Mouse (Mus musculus): ENCODE measurements around the gene Gimap4. TPM values are rescaled to one million over a fixed set of nuclear protein-coding genes. Genes with fewer than 3 reads are reported as not detected.
A peak's percentile ranks its signal among the peaks of the same experiment; 100 is the strongest.

Gimap4 gene
- polyA plus RNA-seq, 1 experiment from 2014 or later = 15.9 TPM

DNA sequence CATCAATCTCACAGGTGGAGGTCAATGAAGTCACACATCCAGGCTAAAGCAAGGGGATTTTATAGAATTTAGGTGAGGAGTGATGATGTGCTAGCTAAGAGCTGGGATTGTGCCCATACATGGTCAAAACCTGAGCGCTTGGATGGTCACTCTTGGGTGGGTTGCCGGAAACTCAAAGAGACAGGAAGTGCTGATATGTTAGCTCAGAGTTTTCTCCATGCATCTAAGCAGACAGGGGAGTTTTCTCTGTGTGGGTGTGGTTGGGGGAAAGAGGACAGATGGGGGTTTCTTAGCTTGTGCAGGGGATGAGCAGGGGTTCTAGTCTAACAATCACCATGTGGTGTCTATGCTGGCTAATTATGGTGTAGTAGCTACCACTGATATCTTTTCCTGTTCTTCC is 5.0 kb downstream of the Gimap4 start:
- no peak overlapping the region for H3K27ac ChIP-seq
- H3K36me3 ChIP-seq = no peaks in the 10 kb centered on the region
- H3K4me1 ChIP-seq = 0 out of 2 replicates have a peak, but pooled peaks cover 11% of the 10 kb centered on the region
- 38% methylated on average over 2 of the region's 2 CpGs for WGBS (ENCODE audit: insufficient replicate concordance)
- no peak for ATAC-seq
- H3K27me3 ChIP-seq (replicated peaks) = no peaks in the 10 kb centered on the region
- H3K4me3 ChIP-seq = no peak overlapping the region
- H3K4me2 ChIP-seq = no peak overlapping the region
- no peaks in the 10 kb centered on the region for H3K9me3 ChIP-seq (replicated peaks)
- H3K9ac ChIP-seq = no peak overlapping the region

DNA sequence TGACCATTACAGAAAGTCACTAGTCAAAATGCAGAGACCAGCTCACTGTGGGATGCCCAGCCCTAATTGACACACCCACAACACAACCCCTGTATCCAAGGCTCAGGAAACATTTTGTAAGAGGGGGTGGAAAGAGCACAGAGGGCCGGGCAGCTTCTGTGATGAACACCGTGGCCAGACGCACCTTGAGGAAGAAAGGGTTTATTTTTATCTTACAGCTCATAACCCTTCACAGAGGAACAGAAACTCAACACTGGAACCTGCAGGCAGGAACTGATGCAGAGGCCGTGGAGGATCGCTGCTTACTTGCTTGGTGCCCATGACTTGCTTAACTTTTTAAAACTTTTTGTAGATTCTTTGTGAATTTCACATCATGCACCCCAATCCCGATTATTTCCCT is 8.6 kb downstream of the Gimap4 start:
- Histone ChIP-seq H3K36me3 (no peaks in the 10 kb centered on the region), H3K9me3 (replicated peaks) (no peaks in the 10 kb centered on the region), H3K4me1 (no peaks in the 10 kb centered on the region), H3K9ac (no peak overlapping the region), H3K4me2 (no peak overlapping the region), H3K27ac (no peak overlapping the region), H3K27me3 (replicated peaks) (no peaks in the 10 kb centered on the region), H3K4me3 (no peak overlapping the region)
- WGBS (ENCODE audit: insufficient replicate concordance) = 61% methylated on average over 6 of the region's 6 CpGs
- no peak for ATAC-seq

DNA sequence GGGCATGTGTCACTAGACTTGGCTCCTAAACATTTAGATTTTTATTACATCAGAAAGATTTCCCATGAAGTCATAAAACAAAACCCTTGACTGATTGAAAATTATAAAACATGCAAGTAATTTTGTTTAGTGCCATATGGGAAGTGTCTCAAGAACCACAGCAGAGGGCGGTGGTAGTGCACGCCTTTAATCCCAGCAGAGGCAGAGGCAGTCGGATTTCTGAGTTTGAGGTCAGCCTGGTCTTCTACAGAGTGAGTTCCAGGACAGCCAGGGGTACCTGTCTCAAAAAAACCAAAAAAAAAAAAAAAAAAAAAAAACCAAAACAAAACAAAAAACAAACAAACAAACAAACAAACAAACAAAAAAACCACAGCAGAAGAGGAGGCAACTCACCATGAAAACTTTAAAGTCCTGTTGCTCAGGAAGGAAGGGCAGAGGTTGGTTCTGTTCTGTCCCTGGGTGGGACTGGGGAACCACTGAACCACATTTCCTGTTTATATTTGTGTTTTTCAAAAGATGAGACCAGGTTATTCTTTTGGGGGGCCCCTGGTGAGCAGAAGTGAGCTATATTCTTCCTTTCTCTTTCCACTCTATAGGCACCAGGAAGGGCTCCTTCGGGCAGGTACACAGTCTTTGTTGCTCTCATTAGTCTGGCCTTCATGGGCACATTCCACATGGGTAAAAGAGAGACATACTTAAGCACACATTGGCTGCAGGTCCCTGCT is 12.6 kb downstream of the Gimap4 start:
- Histone ChIP-seq H3K36me3 (no peaks in the 10 kb centered on the region), H3K4me1 (no peaks in the 10 kb centered on the region; the same call in 1 of the 2 replicates), H3K9ac (no peak overlapping the region), H3K4me2 (no peak overlapping the region), H3K4me3 (no peak overlapping the region), H3K27me3 (replicated peaks) (no peaks in the 10 kb centered on the region), H3K9me3 (replicated peaks) (no peaks in the 10 kb centered on the region), H3K27ac (no peak overlapping the region)
- WGBS (ENCODE audit: insufficient replicate concordance) = 67% methylated on average over 4 of the region's 4 CpGs
- no peak for ATAC-seq

DNA sequence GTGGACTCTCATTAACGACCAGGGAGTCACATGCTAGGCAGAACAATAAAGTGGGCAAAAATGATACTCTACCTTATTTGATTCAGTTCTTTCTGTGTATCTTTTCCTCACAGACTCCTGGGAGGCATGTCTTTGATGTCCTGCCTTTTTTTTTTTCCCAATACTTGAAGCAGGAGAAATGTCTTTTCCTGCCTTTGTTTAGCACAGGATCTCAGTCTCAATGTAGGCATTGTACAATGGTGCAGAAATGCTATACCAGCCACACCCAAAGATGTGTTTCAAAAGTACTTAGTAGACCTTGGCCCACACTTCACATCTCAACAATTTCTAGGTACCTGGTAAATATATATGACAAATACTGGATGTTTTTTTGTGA is 13.2 kb downstream of the Gimap4 start:
- no peak overlapping the region for H3K4me2 ChIP-seq
- no peaks in the 10 kb centered on the region for H3K36me3 ChIP-seq
- 19% methylated on average over 1 of the region's 1 CpGs for WGBS (ENCODE audit: insufficient replicate concordance)
- H3K27me3 ChIP-seq (replicated peaks) = no peaks in the 10 kb centered on the region
- H3K4me1 ChIP-seq = no peaks in the 10 kb centered on the region; the same call in 1 of the 2 replicates
- no peaks in the 10 kb centered on the region for H3K9me3 ChIP-seq (replicated peaks)
- no peak for ATAC-seq
- no peak overlapping the region for H3K9ac ChIP-seq
- no peak overlapping the region for H3K4me3 ChIP-seq
- no peak overlapping the region for H3K27ac ChIP-seq

DNA sequence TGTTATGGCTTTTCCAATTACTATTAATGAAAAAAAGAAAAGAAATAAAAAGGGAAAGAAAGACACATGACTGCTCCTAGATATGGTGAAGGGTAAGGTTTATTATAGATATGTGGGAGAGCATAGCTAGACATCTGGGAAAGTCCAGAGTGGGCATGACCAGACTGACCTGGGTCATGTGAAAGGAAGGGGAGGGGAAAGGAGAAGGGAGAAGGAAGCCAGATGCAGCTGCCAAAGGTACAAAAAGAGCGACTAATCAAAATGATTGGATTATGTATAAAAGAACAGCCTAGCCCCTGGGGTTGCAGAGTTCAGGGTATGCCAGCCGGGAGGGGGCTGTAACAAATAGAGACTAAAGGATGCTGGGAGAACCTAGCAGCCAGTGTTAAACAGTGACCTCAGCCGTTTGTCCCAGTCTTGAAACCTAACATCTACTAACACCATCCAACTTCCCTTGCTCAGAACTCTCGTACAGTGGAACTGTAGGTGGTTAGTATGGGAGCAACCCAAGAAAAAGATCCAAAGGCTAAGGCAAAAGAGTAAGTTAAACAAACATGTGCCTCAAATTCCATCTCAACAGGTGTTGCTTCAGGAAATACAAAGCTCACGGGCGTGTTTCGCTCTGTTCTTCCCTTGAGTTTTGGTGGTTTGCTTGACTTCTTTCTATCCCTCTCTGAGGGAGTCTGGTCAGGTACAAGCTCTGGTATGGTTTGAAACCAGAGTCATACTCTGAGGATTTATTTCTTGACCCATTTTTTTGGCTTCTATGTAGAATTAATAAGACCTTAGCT is 13.9 kb downstream of the Gimap4 start:
- Histone ChIP-seq H3K4me2 (no peak overlapping the region), H3K36me3 (no peaks in the 10 kb centered on the region), H3K9ac (no peak overlapping the region), H3K4me1 (no peaks in the 10 kb centered on the region; the same call in 1 of the 2 replicates), H3K27ac (no peak overlapping the region), H3K27me3 (replicated peaks) (no peaks in the 10 kb centered on the region), H3K4me3 (no peak overlapping the region), H3K9me3 (replicated peaks) (no peaks in the 10 kb centered on the region)
- WGBS (ENCODE audit: insufficient replicate concordance) = 55% methylated on average over 7 of the region's 7 CpGs
- no peak for ATAC-seq

DNA sequence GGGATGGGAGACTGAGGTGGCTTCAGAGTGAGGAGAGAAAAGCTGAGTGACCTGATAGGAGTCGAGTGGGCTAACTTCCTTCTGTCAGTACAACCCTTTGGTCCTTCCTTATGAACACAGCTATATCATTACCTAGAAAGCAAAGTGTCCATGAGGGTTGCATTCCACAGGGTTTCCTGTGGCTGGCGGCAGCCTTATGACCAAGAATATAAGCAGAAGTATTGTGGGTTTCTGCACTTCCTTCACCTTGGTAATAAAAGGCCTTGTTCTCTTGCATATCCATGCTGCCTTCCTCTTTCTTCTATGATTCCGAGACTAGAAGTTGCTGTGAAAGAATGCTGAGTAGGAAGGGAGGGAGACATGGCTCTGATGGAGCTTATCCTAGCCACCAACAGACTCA is 14.5 kb downstream of the Gimap4 start:
- Histone ChIP-seq H3K4me3 (no peak overlapping the region), H3K9me3 (replicated peaks) (no peaks in the 10 kb centered on the region), H3K27ac (no peak overlapping the region), H3K9ac (no peak overlapping the region), H3K4me2 (no peak overlapping the region), H3K36me3 (no peaks in the 10 kb centered on the region), H3K4me1 (no peaks in the 10 kb centered on the region; the same call in 1 of the 2 replicates), H3K27me3 (replicated peaks) (no peaks in the 10 kb centered on the region)
- 15% methylated on average over 3 of the region's 3 CpGs for WGBS (ENCODE audit: insufficient replicate concordance)
- ATAC-seq = no peak

DNA sequence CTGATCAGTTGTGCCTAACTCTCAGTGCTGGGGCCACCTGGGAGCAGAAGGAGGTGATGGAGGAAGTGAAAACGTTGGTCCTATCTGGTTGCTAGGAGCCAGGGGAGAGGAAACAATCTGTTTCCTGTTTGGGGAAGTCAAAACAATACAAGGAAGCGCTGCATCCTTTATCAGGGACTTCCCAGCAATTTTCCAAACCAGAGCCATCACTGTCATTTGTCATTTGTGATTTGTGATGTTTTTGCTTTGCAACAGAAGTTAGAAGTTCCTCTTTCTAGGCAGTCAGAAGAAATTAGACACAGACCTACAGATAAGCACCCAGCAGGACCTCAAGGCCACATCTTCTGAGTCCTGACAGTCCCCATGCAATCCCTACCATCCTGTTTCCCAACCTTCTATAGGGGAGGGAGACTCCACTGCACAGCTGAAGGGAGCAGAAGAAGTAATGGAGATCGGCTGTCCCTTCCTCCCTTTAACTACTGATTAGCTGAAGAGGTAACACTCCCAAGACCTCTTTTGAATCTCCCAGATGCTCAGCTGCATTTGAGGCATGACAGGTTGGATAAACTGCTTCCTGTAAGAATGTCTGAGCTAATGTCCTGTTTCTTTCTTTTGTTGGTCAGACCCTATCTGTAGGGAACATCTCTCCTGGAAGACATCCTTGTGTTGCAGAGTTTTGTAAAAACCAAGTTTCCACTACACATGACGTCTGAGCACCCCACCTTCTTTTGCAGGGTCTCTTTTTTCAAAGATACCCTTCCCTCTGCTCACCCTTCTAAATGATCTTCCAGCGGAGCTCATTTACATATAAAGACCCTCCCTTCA is 16.1 kb downstream of the Gimap4 start:
- H3K27ac ChIP-seq = no peak overlapping the region
- H3K4me1 ChIP-seq = no peaks in the 10 kb centered on the region; the same call in 1 of the 2 replicates
- ATAC-seq = peak; percentile 27; the same call in 1 of the 2 replicates
- no peaks in the 10 kb centered on the region for H3K27me3 ChIP-seq (replicated peaks)
- no peaks in the 10 kb centered on the region for H3K36me3 ChIP-seq
- WGBS (ENCODE audit: insufficient replicate concordance) = 12% methylated on average over 5 of the region's 5 CpGs
- no peaks in the 10 kb centered on the region for H3K9me3 ChIP-seq (replicated peaks)
- H3K9ac ChIP-seq = no peak overlapping the region
- no peak overlapping the region for H3K4me2 ChIP-seq
- H3K4me3 ChIP-seq = no peak overlapping the region

DNA sequence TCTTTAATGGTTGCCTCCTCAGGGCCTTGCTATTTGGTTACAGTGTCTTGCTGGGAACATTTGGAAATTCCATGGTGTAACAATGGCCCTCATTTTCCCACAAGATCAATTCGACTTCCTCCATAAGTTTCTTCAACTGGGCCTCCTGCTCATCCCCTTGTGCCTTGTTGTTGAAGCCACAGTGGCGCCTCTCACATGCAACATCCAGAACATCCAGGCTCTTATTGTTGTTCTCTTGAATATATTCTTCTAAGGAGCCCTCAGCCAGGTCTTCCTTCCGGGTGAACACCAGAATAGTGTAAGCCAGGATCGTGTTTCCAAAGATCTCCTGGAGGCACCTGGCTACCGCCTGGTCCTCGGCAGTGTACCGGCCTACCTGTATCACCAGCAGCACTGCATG is 17.8 kb downstream of the Gimap4 start:
- Histone ChIP-seq H3K9ac (no peak overlapping the region), H3K27me3 (replicated peaks) (no peaks in the 10 kb centered on the region), H3K4me2 (no peak overlapping the region), H3K4me3 (no peak overlapping the region), H3K4me1 (no peaks in the 10 kb centered on the region; the same call in 1 of the 2 replicates), H3K9me3 (replicated peaks) (no peaks in the 10 kb centered on the region), H3K27ac (no peak overlapping the region), H3K36me3 (no peaks in the 10 kb centered on the region)
- 67% methylated on average over 7 of the region's 7 CpGs for whole genome bisulfite sequencing (ENCODE audit: insufficient replicate concordance)
- ATAC-seq = no peak

DNA sequence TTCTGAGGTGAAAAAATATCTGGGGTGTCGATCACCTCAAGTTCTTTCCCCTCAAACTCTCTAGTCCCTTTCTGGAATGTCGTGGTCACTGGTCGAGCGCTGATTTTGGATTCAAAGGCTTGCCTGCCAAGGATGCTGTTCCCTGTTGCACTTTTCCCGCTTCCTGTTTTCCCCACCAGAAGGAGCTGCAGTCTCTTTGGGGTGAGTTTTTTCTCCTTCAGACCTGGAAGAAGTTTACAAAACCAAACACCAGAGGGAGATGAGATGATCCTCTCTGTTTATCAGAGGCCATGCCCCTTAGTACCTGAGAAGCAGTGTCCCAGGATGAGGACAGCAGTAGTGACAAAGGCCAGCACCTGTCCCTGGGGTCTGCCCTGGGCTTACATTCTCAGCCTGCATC is 18.3 kb downstream of the Gimap4 start:
- Histone ChIP-seq H3K4me1 (no peaks in the 10 kb centered on the region; the same call in 1 of the 2 replicates), H3K4me3 (no peak overlapping the region), H3K27me3 (replicated peaks) (no peaks in the 10 kb centered on the region), H3K36me3 (no peaks in the 10 kb centered on the region), H3K9ac (no peak overlapping the region), H3K27ac (no peak overlapping the region), H3K4me2 (no peak overlapping the region), H3K9me3 (replicated peaks) (no peaks in the 10 kb centered on the region)
- 64% methylated on average over 5 of the region's 5 CpGs for WGBS (ENCODE audit: insufficient replicate concordance)
- ATAC-seq = no peak

DNA sequence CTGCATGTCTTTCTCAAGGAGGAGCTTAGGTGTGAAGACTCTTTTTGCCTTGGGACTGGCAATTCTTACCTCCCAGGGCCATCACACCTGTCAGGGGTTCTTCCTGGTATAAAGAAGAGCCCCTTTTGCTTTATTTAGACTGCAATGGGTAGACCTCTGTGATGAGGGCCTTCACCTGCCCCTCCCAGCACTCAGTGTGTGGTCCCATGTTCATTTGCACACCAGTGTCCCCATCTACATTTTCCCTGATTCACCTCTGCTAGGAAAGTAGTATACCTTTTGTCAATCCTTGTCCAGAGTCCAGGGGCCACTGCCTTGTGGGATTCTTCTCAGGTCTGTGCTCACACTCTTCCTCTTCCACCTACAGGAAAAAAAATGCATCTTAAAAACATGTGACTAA is 19.8 kb downstream of the Gimap4 start:
- Histone ChIP-seq H3K4me2 (no peak overlapping the region), H3K9me3 (replicated peaks) (no peaks in the 10 kb centered on the region), H3K27ac (no peak overlapping the region), H3K36me3 (no peaks in the 10 kb centered on the region), H3K4me1 (no peaks in the 10 kb centered on the region), H3K4me3 (no peak overlapping the region), H3K27me3 (replicated peaks) (no peaks in the 10 kb centered on the region), H3K9ac (no peak overlapping the region)
- ATAC-seq = no peak

DNA sequence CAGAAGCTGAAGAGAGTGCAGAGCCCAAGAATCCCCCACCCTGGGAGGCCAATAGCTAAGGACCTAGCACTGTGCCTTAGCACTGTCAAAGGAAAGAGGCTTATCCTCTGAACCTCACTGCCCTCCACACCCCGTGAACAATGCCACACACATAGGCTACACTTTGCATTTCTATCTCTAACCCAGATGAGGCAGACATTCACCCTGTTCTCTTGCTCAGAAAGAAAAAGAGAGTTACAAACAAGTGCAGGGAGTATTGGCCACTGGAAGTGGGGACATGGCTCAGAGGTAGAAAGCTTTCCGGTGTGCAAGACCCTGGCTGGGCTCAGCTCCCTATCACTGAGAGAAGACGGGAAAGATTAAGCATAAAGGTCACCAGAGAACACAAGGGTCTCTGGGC is 21.8 kb downstream of the Gimap4 start:
- Histone ChIP-seq H3K9me3 (replicated peaks) (no peaks in the 10 kb centered on the region), H3K9ac (no peak overlapping the region), H3K36me3 (no peaks in the 10 kb centered on the region), H3K27me3 (replicated peaks) (no peaks in the 10 kb centered on the region), H3K4me3 (peak overlapping the region; percentile 14; the same call in 1 of the 2 replicates), H3K4me1 (no peaks in the 10 kb centered on the region), H3K27ac (no peak overlapping the region), H3K4me2 (peak overlapping the region; percentile 14)
- ATAC-seq = no peak
- 49% methylated on average over 3 of the region's 3 CpGs for WGBS (ENCODE audit: insufficient replicate concordance)

DNA sequence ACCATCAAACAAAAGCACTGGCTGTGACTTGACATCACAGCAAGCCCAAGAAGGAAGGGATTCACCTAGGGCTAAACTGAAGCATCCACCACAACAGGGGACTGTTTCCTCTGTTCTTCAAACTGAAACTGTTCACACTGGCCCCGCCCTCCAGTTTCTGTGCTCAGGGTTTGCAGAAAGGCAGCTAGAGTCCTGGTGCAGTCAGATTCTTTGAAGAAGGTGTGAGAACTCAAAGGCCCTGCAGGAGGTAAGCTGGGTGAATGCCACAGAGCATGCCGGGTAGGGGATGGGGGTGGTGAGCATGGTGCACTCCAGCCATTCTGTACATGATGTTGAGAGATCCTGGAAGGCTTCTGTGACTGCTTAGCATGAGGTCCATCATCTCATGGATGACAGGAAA is 34.1 kb downstream of the Gimap4 start, which contains the start of the genes Gm28053 and Gimap7:
TSS of gene Gm28053 (plus strand) at position 153 of the 400 bp plus-strand sequence.
TSS of gene Gimap7 (plus strand) at position 167 of the 400 bp plus-strand sequence.
- no peaks in the 10 kb centered on the region for H3K27me3 ChIP-seq (replicated peaks)
- no peaks in the 10 kb centered on the region for H3K9me3 ChIP-seq (replicated peaks)
- 49% methylated on average over 2 of the region's 2 CpGs for WGBS (ENCODE audit: insufficient replicate concordance)
- H3K9ac ChIP-seq = no peak within 1 kb of the TSS
- no peak within 1 kb of the TSS for H3K4me2 ChIP-seq
- no peak within 1 kb of the TSS for H3K4me3 ChIP-seq
- H3K4me1 ChIP-seq = no peaks in the 10 kb centered on the region
- no peaks in the 10 kb centered on the region for H3K36me3 ChIP-seq
- ATAC-seq = no peak
- H3K27ac ChIP-seq = no peak within 1 kb of the TSS

Measured in liver, embryonic 12.5 days (tissue).